Mouse (Mus musculus) heart, embryonic 13.5 days (tissue): Measurements from ENCODE around the gene Rpl13a. TPM values are rescaled to one million over a fixed set of nuclear protein-coding genes. Genes with fewer than 3 reads are reported as not detected.
A peak's percentile ranks its signal among the peaks of the same experiment; 100 is the strongest.
"Not testable (repeated sequence)": the region's sequence is repeated elsewhere in the genome, so short reads cannot be mapped to it uniquely, and the experiment has no call there.

Source experiments
- ATAC-seq: fragments of 200-750 bp; cut with Nextera tagmentation; 2 replicates; pipeline ENCODE4 v1.8.0; 2017; ENCODE audit warnings: moderate TSS enrichment; ENCODE audit not compliant: insufficient number of reproducible peaks, low FRiP score, low TSS enrichment; ENCODE audit errors: extremely low read depth
- H3K27ac ChIP-seq: fragments of 300-500 bp; sonication (generic); replicated peaks from 2 replicates; pipeline ENCODE4 v1.5.1; 2015; ENCODE audit warnings: moderate library complexity, mild to moderate bottlenecking, inconsistent platforms
- H3K27me3 ChIP-seq: fragments of 300-500 bp; sonication (generic); replicated peaks from 2 replicates; pipeline ENCODE4 v1.6.1; 2015; ENCODE audit warnings: mild to moderate bottlenecking, inconsistent platforms
- H3K36me3 ChIP-seq: fragments of 300-500 bp; sonication (generic); 2 replicates; pipeline ENCODE4 v1.6.1; 2015; ENCODE audit warnings: mild to moderate bottlenecking, inconsistent platforms
- H3K4me1 ChIP-seq: fragments of 300-500 bp; sonication (generic); 2 replicates; pipeline ENCODE4 v1.6.1; 2015; ENCODE audit warnings: inconsistent platforms
- H3K4me2 ChIP-seq: fragments of 300-500 bp; sonication (generic); 2 replicates; pipeline ENCODE4 v1.6.1; 2015; ENCODE audit warnings: inconsistent platforms, mild to moderate bottlenecking, moderate library complexity
- H3K4me3 ChIP-seq: fragments of 300-500 bp; sonication (generic); 2 replicates; pipeline ENCODE4 v1.5.1; 2015; ENCODE audit warnings: moderate library complexity, mild to moderate bottlenecking, inconsistent platforms
- H3K9ac ChIP-seq: fragments of 300-500 bp; sonication (generic); 2 replicates; pipeline ENCODE4 v1.6.1; 2015; ENCODE audit warnings: inconsistent platforms, mild to moderate bottlenecking, moderate library complexity
- H3K9me3 ChIP-seq: fragments of 300-500 bp; sonication (generic); 2 replicates; pipeline ENCODE4 v1.6.1; 2016; ENCODE audit warnings: inconsistent platforms
- WGBS: fragments of 180-500 bp; shearing (Covaris S2); methylation state at CpG from one replicate; pipeline ENCODE4 v1.1.7; 2015; ENCODE audit warnings: mixed read lengths; 5-methylcytosine and 5-hydroxymethylcytosine counted together
- polyA plus RNA-seq: library from polyadenylated mRNA; unstranded; fragments of >200 nt; fragmentation: Nextera tagmentation; extraction: Ambion mirVana; gene quantifications from 2 replicates; pipeline ENCODE4 v1.2.1, GENCODE M21; 2015

Gene Rpl13a
- polyA plus RNA-seq, 1 experiment from 2014 or later = 688 TPM

GRCm38 (mm10) chr7:45133446-45134159 is 5.0 kb upstream of the Rpl13a start:
- 75% methylated on average over 8 of the region's 8 CpGs for WGBS
- Histone ChIP-seq H3K27ac (no peak overlapping the region), H3K9me3 (no peaks in the 10 kb centered on the region), H3K4me2 (no peak overlapping the region), H3K4me3 (no peak overlapping the region), H3K36me3 (no peaks in the 10 kb centered on the region), H3K9ac (no peak overlapping the region), H3K4me1 (peaks cover 42% of the 10 kb centered on the region), H3K27me3 (peaks cover 7% of the 10 kb centered on the region; the same call in 1 of the 2 replicates)
- no peak for ATAC-seq

- no peak for ATAC-seq
- no peak overlapping the region for H3K4me3 ChIP-seq
- whole genome bisulfite sequencing = 62% methylated on average over 11 of the region's 11 CpGs
- no peaks in the 10 kb centered on the region for H3K9me3 ChIP-seq
- H3K27me3 ChIP-seq = 0 out of 2 replicates have a peak, but pooled peaks cover 7% of the 10 kb centered on the region
- peaks cover 8% of the 10 kb centered on the region for H3K36me3 ChIP-seq
- no peak overlapping the region for H3K4me2 ChIP-seq
- H3K4me1 ChIP-seq = peaks cover 35% of the 10 kb centered on the region
- no peak overlapping the region for H3K27ac ChIP-seq
- H3K9ac ChIP-seq = peak overlapping the region; percentile 58
Measured at GRCm38 (mm10) chr7:45131850-45132249, 3.3 kb upstream of the Rpl13a start.

- peak overlapping the region; percentile 72 for H3K4me2 ChIP-seq
- 64% methylated on average over 15 of the region's 15 CpGs for WGBS
- H3K9me3 ChIP-seq = no peaks in the 10 kb centered on the region
- 0 out of 2 replicates have a peak, but pooled peaks cover 1% of the 10 kb centered on the region for H3K27me3 ChIP-seq
- peaks cover 27% of the 10 kb centered on the region for H3K36me3 ChIP-seq
- H3K4me1 ChIP-seq = peaks cover 40% of the 10 kb centered on the region
- peak overlapping the region; percentile 90 for H3K27ac ChIP-seq
- peak overlapping the region; percentile 81 for H3K9ac ChIP-seq
- no peak for ATAC-seq
- peak overlapping the region; percentile 98 for H3K4me3 ChIP-seq
Measured at GRCm38 (mm10) chr7:45129776-45130512, 1.4 kb upstream of the Rpl13a start.

- H3K9ac ChIP-seq = peak overlapping the region; percentile 81
- no peak; the same call in 1 of the 2 replicates for ATAC-seq
- H3K27ac ChIP-seq = peak overlapping the region; percentile 90
- 3% methylated on average over 17 of the region's 17 CpGs for WGBS
- peaks cover 42% of the 10 kb centered on the region for H3K4me1 ChIP-seq
- H3K4me2 ChIP-seq = peak overlapping the region; percentile 72
- H3K4me3 ChIP-seq = peak overlapping the region; percentile 98
- H3K9me3 ChIP-seq = no peaks in the 10 kb centered on the region
- H3K27me3 ChIP-seq = no peaks in the 10 kb centered on the region
- peaks cover 30% of the 10 kb centered on the region for H3K36me3 ChIP-seq
Measured at GRCm38 (mm10) chr7:45129318-45129717, 757 bp upstream of the Rpl13a start.

GRCm38 (mm10) chr7:45127700-45128224 is 799 bp downstream of the Rpl13a start:
- H3K4me2 ChIP-seq = peak overlapping the region; percentile 97
- H3K36me3 ChIP-seq = peaks cover 35% of the 10 kb centered on the region
- WGBS = under 1% methylated on average over 6 of the region's 6 CpGs
- no peaks in the 10 kb centered on the region for H3K9me3 ChIP-seq
- no peak for ATAC-seq
- H3K9ac ChIP-seq = peak overlapping the region; percentile 100
- H3K4me1 ChIP-seq = peaks cover 48% of the 10 kb centered on the region
- H3K4me3 ChIP-seq = peak overlapping the region; percentile 98
- H3K27me3 ChIP-seq = no peaks in the 10 kb centered on the region
- H3K27ac ChIP-seq = peak overlapping the region; percentile 94

GRCm38 (mm10) chr7:45126844-45127699 is 1.5 kb downstream of the Rpl13a start:
- peak overlapping the region; percentile 98 for H3K4me3 ChIP-seq
- peaks cover 42% of the 10 kb centered on the region for H3K36me3 ChIP-seq
- H3K4me1 ChIP-seq = peaks cover 55% of the 10 kb centered on the region
- no peaks in the 10 kb centered on the region for H3K9me3 ChIP-seq
- peak overlapping the region; percentile 94 for H3K27ac ChIP-seq
- peak overlapping the region; percentile 100 for H3K9ac ChIP-seq
- H3K4me2 ChIP-seq = peak overlapping the region; percentile 97
- no peak for ATAC-seq
- no peaks in the 10 kb centered on the region for H3K27me3 ChIP-seq
- WGBS = 22% methylated on average over 21 of the region's 21 CpGs

GRCm38 (mm10) chr7:45126147-45126843 is 2.3 kb downstream of the Rpl13a start:
- ATAC-seq = no peak
- H3K27ac ChIP-seq = peak overlapping the region; percentile 94
- peaks cover 63% of the 10 kb centered on the region for H3K4me1 ChIP-seq
- H3K36me3 ChIP-seq = peaks cover 50% of the 10 kb centered on the region
- peak overlapping the region; percentile 98 for H3K4me3 ChIP-seq
- peak overlapping the region; percentile 97 for H3K4me2 ChIP-seq
- peak overlapping the region; percentile 100 for H3K9ac ChIP-seq
- H3K9me3 ChIP-seq = no peaks in the 10 kb centered on the region
- H3K27me3 ChIP-seq = no peaks in the 10 kb centered on the region
- WGBS = 70% methylated on average over 17 of the region's 17 CpGs

- H3K4me3 ChIP-seq = peak overlapping the region; percentile 85
- ATAC-seq, H3K27me3 ChIP-seq, H3K9me3 ChIP-seq: not testable (repeated sequence)
- H3K36me3 ChIP-seq = peaks cover 56% of the 10 kb centered on the region
- H3K4me1 ChIP-seq = peaks cover 66% of the 10 kb centered on the region
- H3K27ac ChIP-seq = peak overlapping the region; percentile 94
- H3K9ac ChIP-seq = peak overlapping the region; percentile 100
- 70% methylated on average over 5 of the region's 5 CpGs for WGBS
- H3K4me2 ChIP-seq = peak overlapping the region; percentile 97
Measured at GRCm38 (mm10) chr7:45125649-45126048, 2.9 kb downstream of the Rpl13a start.

GRCm38 (mm10) chr7:45125144-45125600 is 3.4 kb downstream of the Rpl13a start:
- WGBS = 34% methylated on average over 7 of the region's 7 CpGs
- H3K27me3 ChIP-seq = no peaks in the 10 kb centered on the region
- no peak for ATAC-seq
- H3K4me3 ChIP-seq = peak overlapping the region; percentile 85
- peak overlapping the region; percentile 69 for H3K4me2 ChIP-seq
- peaks cover 66% of the 10 kb centered on the region for H3K4me1 ChIP-seq
- H3K27ac ChIP-seq = peak overlapping the region; percentile 94
- no peaks in the 10 kb centered on the region for H3K9me3 ChIP-seq
- peak overlapping the region; percentile 100 for H3K9ac ChIP-seq
- H3K36me3 ChIP-seq = peaks cover 61% of the 10 kb centered on the region
